Mouse (Mus musculus): ENCODE data around the gene Dcaf4. TPM values are rescaled to one million over a fixed set of nuclear protein-coding genes. Genes with fewer than 3 reads are reported as not detected.

Gene Dcaf4
- total and polyA plus RNA-seq, 2 experiments from 2014 or later = 34.5 to 55.6 TPM

DNA sequence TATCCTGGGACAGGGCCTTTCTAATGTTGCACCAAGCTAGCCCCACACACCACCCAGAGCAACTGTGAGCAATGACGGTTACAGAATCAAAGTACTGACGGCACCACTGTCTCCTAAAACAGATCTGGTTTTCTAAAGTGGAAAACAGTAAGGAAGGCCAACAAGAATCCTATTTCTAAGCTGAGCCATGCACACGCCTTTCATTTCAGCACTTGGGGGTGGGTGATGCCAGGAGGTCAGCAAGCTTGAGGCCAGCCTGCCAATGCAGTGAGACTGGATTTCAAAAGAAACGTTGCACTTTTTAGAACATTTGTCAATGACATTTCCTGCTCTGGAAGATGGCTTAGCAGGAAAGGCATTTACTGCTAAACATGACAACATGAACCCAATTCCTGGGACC is 33.5 kb downstream of the Dcaf4 start:
- Histone ChIP-seq H3K27me3 (ENCODE audit: insufficient read depth, low read length) (no peaks in the 10 kb centered on the region), H3K36me3 (ENCODE audit: insufficient read depth, low read length) (peaks cover 70% of the 10 kb centered on the region), H3K4me2 (ENCODE audit: low read depth, low read length) (no peak overlapping the region), H3K9me3 (ENCODE audit: low read length) (no peaks in the 10 kb centered on the region), H3K4me3 (ENCODE audit: low read length) (no peak overlapping the region), H3K27ac (no peak overlapping the region), H3K9ac (replicated peaks; ENCODE audit: low read length) (no peak overlapping the region), H3K4me1 (ENCODE audit: insufficient read depth, low read length) (no peaks in the 10 kb centered on the region)
- TF ChIP-seq CTCF (IDR thresholded peaks at IDR 0.05; ENCODE audit: low read depth) = no peak
- no peak for ATAC-seq
- no peak for DNase-seq (ENCODE audit: low spot score)
- WGBS = 77% methylated on average over 4 of the region's 4 CpGs

DNA sequence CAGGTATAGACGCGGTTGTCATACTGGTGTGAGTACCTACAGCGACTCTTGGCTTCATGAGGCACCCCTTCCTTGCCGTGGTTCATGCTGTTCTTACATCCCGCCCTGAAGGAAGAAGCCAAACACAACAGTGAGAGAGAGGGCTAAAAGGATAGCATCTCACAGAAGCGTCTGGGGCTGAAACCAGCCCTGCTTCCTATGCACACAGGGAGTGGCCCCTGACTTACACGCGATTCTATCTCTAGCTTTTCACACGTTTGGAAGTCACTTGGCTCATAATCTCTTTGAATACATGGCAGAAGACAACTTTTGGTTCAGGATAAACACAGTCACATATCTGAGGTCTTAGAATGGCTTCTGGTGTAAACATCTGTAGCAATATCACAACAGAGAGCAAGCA is 35.3 kb downstream of the Dcaf4 start:
- H3K36me3 ChIP-seq (ENCODE audit: insufficient read depth, low read length) = peaks cover 64% of the 10 kb centered on the region
- H3K4me1 ChIP-seq (ENCODE audit: insufficient read depth, low read length) = no peaks in the 10 kb centered on the region
- no peak overlapping the region for H3K9ac ChIP-seq (replicated peaks; ENCODE audit: low read length)
- H3K4me3 ChIP-seq (ENCODE audit: low read length) = no peak overlapping the region
- WGBS = 60% methylated on average over 9 of the region's 9 CpGs
- no peak for TF ChIP-seq CTCF (IDR thresholded peaks at IDR 0.05; ENCODE audit: low read depth)
- ATAC-seq (no peak), DNase-seq (ENCODE audit: low spot score) (no peak)
- H3K27me3 ChIP-seq (ENCODE audit: insufficient read depth, low read length) = no peaks in the 10 kb centered on the region
- no peaks in the 10 kb centered on the region for H3K9me3 ChIP-seq (ENCODE audit: low read length)
- H3K4me2 ChIP-seq (ENCODE audit: low read depth, low read length) = no peak overlapping the region
- no peak overlapping the region for H3K27ac ChIP-seq

DNA sequence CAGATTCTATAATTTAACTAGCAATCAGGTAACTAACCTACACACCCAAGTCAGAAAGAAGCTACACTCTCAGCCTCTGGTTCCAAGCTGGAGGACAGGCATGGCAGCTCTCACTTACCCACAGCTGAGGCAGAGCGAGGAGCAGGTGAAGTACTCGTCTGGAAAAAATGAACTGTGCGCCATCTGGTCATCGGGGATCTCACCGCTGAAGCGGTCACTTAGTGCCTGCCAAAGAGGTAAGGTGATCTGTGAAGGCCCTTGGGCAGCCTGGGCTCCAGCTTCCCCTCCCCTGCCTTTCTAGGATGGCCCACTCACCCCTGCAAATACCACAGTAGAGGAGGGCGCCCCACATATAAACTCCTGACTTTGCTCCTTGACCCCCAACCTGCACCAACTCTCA is 38.2 kb downstream of the Dcaf4 start:
- ATAC-seq (no peak), DNase-seq (ENCODE audit: low spot score) (no peak)
- WGBS = 93% methylated on average over 7 of the region's 7 CpGs
- Histone ChIP-seq H3K4me3 (ENCODE audit: low read length) (no peak overlapping the region), H3K9ac (replicated peaks; ENCODE audit: low read length) (no peak overlapping the region), H3K9me3 (ENCODE audit: low read length) (no peaks in the 10 kb centered on the region), H3K36me3 (ENCODE audit: insufficient read depth, low read length) (peaks cover 70% of the 10 kb centered on the region), H3K27ac (no peak overlapping the region), H3K4me2 (ENCODE audit: low read depth, low read length) (no peak overlapping the region), H3K4me1 (ENCODE audit: insufficient read depth, low read length) (no peaks in the 10 kb centered on the region), H3K27me3 (ENCODE audit: insufficient read depth, low read length) (no peaks in the 10 kb centered on the region)
- TF ChIP-seq CTCF (IDR thresholded peaks at IDR 0.05; ENCODE audit: low read depth) = no peak

DNA sequence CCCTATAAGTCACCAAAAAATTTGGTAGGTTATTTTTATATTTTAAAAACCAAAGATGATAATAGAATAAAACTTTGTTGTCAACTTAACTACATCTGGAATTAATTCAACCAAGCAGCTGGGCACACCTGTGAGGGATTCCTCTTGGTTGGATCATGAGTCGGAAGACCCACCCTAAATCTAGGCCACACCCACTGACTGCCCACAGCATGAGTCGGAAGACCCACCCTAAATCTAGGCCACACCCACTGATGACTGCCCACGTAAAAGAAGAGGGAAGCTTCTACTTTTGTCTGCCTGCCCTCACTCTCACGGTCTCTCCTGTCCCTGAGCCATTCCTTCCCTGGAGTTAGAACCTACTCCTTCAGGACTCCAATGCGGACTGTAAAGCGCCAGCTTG is 39.9 kb downstream of the Dcaf4 start:
- no peak overlapping the region for H3K4me3 ChIP-seq (ENCODE audit: low read length)
- H3K4me2 ChIP-seq (ENCODE audit: low read depth, low read length) = no peak overlapping the region
- ATAC-seq (no peak), DNase-seq (ENCODE audit: low spot score) (no peak)
- WGBS = 77% methylated on average over 6 of the region's 6 CpGs
- peaks cover 64% of the 10 kb centered on the region for H3K36me3 ChIP-seq (ENCODE audit: insufficient read depth, low read length)
- no peak for TF ChIP-seq CTCF (IDR thresholded peaks at IDR 0.05; ENCODE audit: low read depth)
- no peaks in the 10 kb centered on the region for H3K9me3 ChIP-seq (ENCODE audit: low read length)
- H3K27ac ChIP-seq = no peak overlapping the region
- no peaks in the 10 kb centered on the region for H3K4me1 ChIP-seq (ENCODE audit: insufficient read depth, low read length)
- no peaks in the 10 kb centered on the region for H3K27me3 ChIP-seq (ENCODE audit: insufficient read depth, low read length)
- H3K9ac ChIP-seq (replicated peaks; ENCODE audit: low read length) = no peak overlapping the region

DNA sequence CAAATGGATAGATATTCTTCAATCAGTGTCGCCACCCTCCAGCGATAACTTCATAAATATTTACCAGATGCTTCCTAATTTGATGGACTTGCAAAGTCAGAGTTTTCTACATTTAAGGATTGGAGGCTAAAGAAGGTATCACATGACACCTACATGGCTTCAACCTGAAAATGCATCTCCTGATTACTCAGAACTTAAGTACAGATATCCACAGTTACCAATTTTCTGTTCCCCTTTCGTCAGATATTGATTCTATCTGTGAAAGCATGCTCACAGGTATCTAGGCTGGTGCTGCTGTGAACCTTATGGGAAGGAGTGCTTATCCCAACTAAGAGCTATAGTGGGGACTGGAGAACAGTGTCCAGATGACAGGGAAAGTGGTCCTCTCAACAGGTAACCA is 42.3 kb downstream of the Dcaf4 start:
- ATAC-seq (no peak), DNase-seq (ENCODE audit: low spot score) (no peak)
- Histone ChIP-seq H3K9ac (replicated peaks; ENCODE audit: low read length) (no peak overlapping the region), H3K4me2 (ENCODE audit: low read depth, low read length) (no peak overlapping the region), H3K4me3 (ENCODE audit: low read length) (no peak overlapping the region), H3K4me1 (ENCODE audit: insufficient read depth, low read length) (no peaks in the 10 kb centered on the region), H3K27ac (no peak overlapping the region), H3K36me3 (ENCODE audit: insufficient read depth, low read length) (peaks cover 62% of the 10 kb centered on the region), H3K9me3 (ENCODE audit: low read length) (no peaks in the 10 kb centered on the region), H3K27me3 (ENCODE audit: insufficient read depth, low read length) (no peaks in the 10 kb centered on the region)
- TF ChIP-seq CTCF (IDR thresholded peaks at IDR 0.05; ENCODE audit: low read depth) = no peak
- WGBS = 86% methylated on average over 3 of the region's 3 CpGs

DNA sequence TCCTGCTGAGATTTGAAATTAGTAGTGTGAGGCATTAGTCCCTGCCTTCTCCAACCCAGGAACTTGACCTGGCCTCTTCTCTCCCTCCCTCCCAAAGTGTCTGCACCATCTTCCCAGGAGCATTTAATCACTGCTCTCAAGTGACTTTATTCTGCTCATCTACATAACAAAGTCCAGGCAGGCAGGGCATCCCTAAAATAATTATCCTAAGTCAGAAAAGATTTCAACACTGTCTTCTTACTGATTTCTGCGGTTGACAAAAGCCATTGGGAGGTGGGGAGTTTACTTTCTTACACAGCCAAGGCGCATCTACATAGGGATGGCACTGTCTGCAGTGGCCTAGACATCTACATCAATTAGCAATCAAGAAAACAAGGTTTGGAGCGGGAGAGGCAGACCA is 49.6 kb downstream of the Dcaf4 start:
- Histone ChIP-seq H3K4me2 (ENCODE audit: low read depth, low read length) (no peak overlapping the region), H3K9ac (replicated peaks; ENCODE audit: low read length) (no peak overlapping the region), H3K27me3 (ENCODE audit: insufficient read depth, low read length) (no peaks in the 10 kb centered on the region), H3K4me3 (ENCODE audit: low read length) (no peak overlapping the region), H3K36me3 (ENCODE audit: insufficient read depth, low read length) (peaks cover 54% of the 10 kb centered on the region), H3K4me1 (ENCODE audit: insufficient read depth, low read length) (no peaks in the 10 kb centered on the region), H3K27ac (no peak overlapping the region), H3K9me3 (ENCODE audit: low read length) (no peaks in the 10 kb centered on the region)
- 71% methylated on average over 3 of the region's 3 CpGs for WGBS
- ATAC-seq (no peak), DNase-seq (ENCODE audit: low spot score) (no peak)
- no peak for TF ChIP-seq CTCF (IDR thresholded peaks at IDR 0.05; ENCODE audit: low read depth)

DNA sequence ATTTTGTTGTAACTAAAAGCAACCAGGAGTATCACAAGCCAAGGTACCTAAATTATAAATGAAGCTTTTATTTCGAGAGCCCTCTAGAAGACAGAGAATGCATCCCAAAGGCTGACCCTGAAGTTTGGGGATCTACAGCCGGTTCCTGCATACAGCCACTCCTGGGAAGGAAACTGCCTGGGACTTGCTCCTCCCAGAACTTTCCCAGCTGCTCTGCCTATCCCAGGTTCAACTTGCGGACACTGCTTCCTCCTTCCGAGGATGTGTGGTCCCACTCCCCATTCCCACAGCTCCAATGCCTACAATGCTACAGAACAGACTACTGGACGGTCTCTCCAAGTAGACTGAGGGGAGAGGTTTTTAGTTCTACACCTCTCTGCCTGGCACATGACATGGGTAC is 52.5 kb downstream of the Dcaf4 start:
- Histone ChIP-seq H3K9me3 (ENCODE audit: low read length) (no peaks in the 10 kb centered on the region), H3K4me1 (ENCODE audit: insufficient read depth, low read length) (no peaks in the 10 kb centered on the region), H3K36me3 (ENCODE audit: insufficient read depth, low read length) (peaks cover 41% of the 10 kb centered on the region), H3K9ac (replicated peaks; ENCODE audit: low read length) (no peak overlapping the region), H3K4me3 (ENCODE audit: low read length) (no peak overlapping the region), H3K4me2 (ENCODE audit: low read depth, low read length) (no peak overlapping the region), H3K27ac (no peak overlapping the region), H3K27me3 (ENCODE audit: insufficient read depth, low read length) (no peaks in the 10 kb centered on the region)
- 88% methylated on average over 5 of the region's 5 CpGs for WGBS
- no peak for TF ChIP-seq CTCF (IDR thresholded peaks at IDR 0.05; ENCODE audit: low read depth)
- ATAC-seq (no peak), DNase-seq (ENCODE audit: low spot score) (no peak)
